Mouse (Mus musculus) E14TG2a.4 (cell line): ENCODE measurements around the gene Tmem184b.

ENCODE experiments used
- H3K27me3 ChIP-seq: 2 replicates; pipeline ENCODE4 v1.6.1; 2014; ENCODE audit warnings: low read length, control low read depth; ENCODE audit not compliant: insufficient read depth
- H3K36me3 ChIP-seq: 2 replicates; pipeline ENCODE4 v1.6.1; 2014; ENCODE audit warnings: low read length, control low read depth; ENCODE audit not compliant: insufficient read depth
- H3K4me1 ChIP-seq: replicated peaks from 2 replicates; pipeline ENCODE4 v1.6.1; 2014; ENCODE audit warnings: low read depth, low read length, control low read depth
- H3K4me3 ChIP-seq: replicated peaks from 2 replicates; pipeline ENCODE4 v1.5.1; 2014; ENCODE audit warnings: mild to moderate bottlenecking, low read length
- H3K9me3 ChIP-seq: 2 replicates; pipeline ENCODE4 v1.6.1; 2014; ENCODE audit warnings: low read length, control low read depth
- CTCF ChIP-seq: conservative IDR thresholded peaks from 2 replicates; pipeline ENCODE4 v1.5.1; 2014; ENCODE audit warnings: low read length
- NANOG ChIP-seq: IDR thresholded peaks from 2 replicates; pipeline ENCODE4 v1.6.1; 2014; ENCODE audit warnings: borderline replicate concordance, low read length, mixed read lengths
- POU5F1 ChIP-seq: IDR thresholded peaks from 2 replicates; pipeline ENCODE4 v1.6.1; 2014; ENCODE audit warnings: low read length, borderline replicate concordance

Gene Tmem184b

GRCm38 (mm10) chr15:79422715-79423243, 19.4 kb upstream of the Tmem184b start:
- no peaks in the 10 kb centered on the region for H3K27me3 ChIP-seq
- H3K9me3 ChIP-seq = no peaks in the 10 kb centered on the region
- TF ChIP-seq POU5F1 (no peak), NANOG (no peak), CTCF (no peak)
- no peak overlapping the region for H3K4me3 ChIP-seq
- H3K4me1 ChIP-seq = peaks cover 82% of the 10 kb centered on the region
- H3K36me3 ChIP-seq = peaks cover 97% of the 10 kb centered on the region

DNA sequence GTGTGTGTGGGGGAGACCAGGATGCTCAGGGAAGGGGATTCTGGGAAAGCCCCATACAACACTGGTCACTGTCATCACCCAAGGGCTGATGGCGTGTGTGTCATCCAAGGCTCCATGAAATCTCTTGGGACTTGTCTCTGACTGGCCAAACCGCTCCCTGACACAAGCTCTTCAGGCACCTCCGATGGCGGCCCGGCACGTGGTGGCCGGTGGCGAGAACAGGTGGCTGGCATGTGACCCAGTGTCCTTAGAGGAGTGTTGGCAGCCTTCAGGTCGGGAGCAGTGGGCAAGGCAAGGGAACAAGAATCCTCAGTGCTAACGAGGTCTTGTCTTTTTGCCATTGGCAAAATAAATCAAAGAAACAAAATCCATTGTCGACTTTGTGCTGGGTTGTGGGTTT, 15.3 kb upstream of the Tmem184b start:
- Histone ChIP-seq H3K27me3 (no peaks in the 10 kb centered on the region), H3K9me3 (no peaks in the 10 kb centered on the region)

DNA sequence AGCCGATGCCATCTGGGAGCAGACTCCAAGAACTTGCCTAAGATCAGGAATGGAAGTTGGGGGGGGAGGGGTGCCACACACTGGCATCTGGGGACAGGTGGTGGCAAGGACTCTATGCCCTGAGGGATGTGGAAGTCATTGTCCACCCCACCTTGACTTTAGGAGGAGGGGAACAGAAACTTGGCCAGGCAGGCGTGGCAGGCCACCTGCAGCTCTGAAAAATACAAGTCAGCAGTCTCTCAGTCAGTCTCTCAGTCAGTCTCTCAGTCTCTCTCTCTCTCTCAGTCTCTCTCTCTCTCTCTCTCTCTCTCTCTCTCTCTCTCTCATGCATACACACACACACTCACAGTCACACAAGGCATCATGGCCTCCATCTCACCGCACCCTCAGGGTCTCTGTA, 14.9 kb upstream of the Tmem184b start:
- peaks cover 89% of the 10 kb centered on the region for H3K4me1 ChIP-seq
- H3K27me3 ChIP-seq = no peaks in the 10 kb centered on the region
- no peak for TF ChIP-seq CTCF
- no peak for TF ChIP-seq POU5F1
- no peak for TF ChIP-seq NANOG
- H3K36me3 ChIP-seq = peaks cover 59% of the 10 kb centered on the region
- no peak overlapping the region; the same call in 1 of the 2 replicates for H3K4me3 ChIP-seq
- H3K9me3 ChIP-seq = no peaks in the 10 kb centered on the region

More for the DNA sequence above, 15.3 kb upstream of the Tmem184b start:
- TF ChIP-seq POU5F1 (no peak), NANOG (no peak), CTCF (no peak)
- H3K4me1 ChIP-seq = peaks cover 89% of the 10 kb centered on the region
- H3K4me3 ChIP-seq = no peak overlapping the region; the same call in 1 of the 2 replicates
- peaks cover 63% of the 10 kb centered on the region for H3K36me3 ChIP-seq

- no peaks in the 10 kb centered on the region for H3K27me3 ChIP-seq
- peak overlapping the region; percentile 35; the same call in 1 of the 2 replicates for H3K4me3 ChIP-seq
- TF ChIP-seq POU5F1 (no peak), CTCF (no peak), NANOG (no peak)
- H3K4me1 ChIP-seq = peaks cover 87% of the 10 kb centered on the region
- H3K36me3 ChIP-seq = peaks cover 50% of the 10 kb centered on the region
- no peaks in the 10 kb centered on the region for H3K9me3 ChIP-seq
Observed at GRCm38 (mm10) chr15:79417379-79417778, 14.0 kb upstream of the Tmem184b start.

GRCm38 (mm10) chr15:79416460-79417085, 13.2 kb upstream of the Tmem184b start:
- Histone ChIP-seq H3K27me3 (no peaks in the 10 kb centered on the region), H3K4me3 (peak overlapping the region; percentile 35; the same call in 1 of the 2 replicates), H3K36me3 (peaks cover 42% of the 10 kb centered on the region), H3K4me1 (peaks cover 87% of the 10 kb centered on the region), H3K9me3 (no peaks in the 10 kb centered on the region)
- TF ChIP-seq CTCF (no peak), POU5F1 (no peak), NANOG (0 out of 2 replicates have a peak, but pooled peaks have one; percentile 32)

- Histone ChIP-seq H3K36me3 (peaks cover 21% of the 10 kb centered on the region), H3K27me3 (no peaks in the 10 kb centered on the region), H3K9me3 (no peaks in the 10 kb centered on the region), H3K4me1 (peaks cover 68% of the 10 kb centered on the region), H3K4me3 (no peak overlapping the region)
- TF ChIP-seq CTCF (no peak), NANOG (no peak), POU5F1 (no peak)
Observed at GRCm38 (mm10) chr15:79414513-79414912, 11.1 kb upstream of the Tmem184b start.

DNA sequence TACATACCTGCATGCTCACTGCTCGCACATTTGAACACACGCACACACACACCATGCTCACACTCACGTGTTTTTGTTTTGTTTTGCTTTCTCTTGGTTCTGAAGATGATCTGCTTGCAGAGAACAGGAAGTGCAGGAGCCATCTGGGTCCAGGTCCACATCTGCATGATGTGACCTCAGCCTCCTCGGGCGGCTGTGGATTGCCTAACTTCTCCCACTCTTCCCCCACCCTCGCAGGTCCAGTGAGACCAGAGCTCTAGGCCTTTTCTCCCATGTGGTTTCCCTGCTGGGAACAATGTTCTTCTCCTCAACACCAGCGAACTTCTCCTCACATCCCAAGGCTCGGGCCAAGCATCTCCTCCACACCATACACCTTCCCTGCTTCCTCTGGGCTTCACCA, 10.4 kb upstream of the Tmem184b start:
- no peak for TF ChIP-seq CTCF
- TF ChIP-seq POU5F1 = no peak
- no peak for TF ChIP-seq NANOG

GRCm38 (mm10) chr15:79413201-79413600, 9.8 kb upstream of the Tmem184b start:
- TF ChIP-seq POU5F1 = no peak
- no peak for TF ChIP-seq NANOG
- no peak for TF ChIP-seq CTCF
- Histone ChIP-seq H3K4me3 (no peak overlapping the region), H3K4me1 (peaks cover 62% of the 10 kb centered on the region), H3K27me3 (peaks cover 13% of the 10 kb centered on the region), H3K9me3 (no peaks in the 10 kb centered on the region), H3K36me3 (peaks cover 9% of the 10 kb centered on the region)

More for the DNA sequence above, 10.4 kb upstream of the Tmem184b start:
- H3K36me3 ChIP-seq = peaks cover 15% of the 10 kb centered on the region
- H3K9me3 ChIP-seq = no peaks in the 10 kb centered on the region
- no peak overlapping the region for H3K4me3 ChIP-seq
- peaks cover 7% of the 10 kb centered on the region for H3K27me3 ChIP-seq
- peaks cover 63% of the 10 kb centered on the region for H3K4me1 ChIP-seq
